Mouse (Mus musculus): ENCODE results near the gene Vmo1.

DNA sequence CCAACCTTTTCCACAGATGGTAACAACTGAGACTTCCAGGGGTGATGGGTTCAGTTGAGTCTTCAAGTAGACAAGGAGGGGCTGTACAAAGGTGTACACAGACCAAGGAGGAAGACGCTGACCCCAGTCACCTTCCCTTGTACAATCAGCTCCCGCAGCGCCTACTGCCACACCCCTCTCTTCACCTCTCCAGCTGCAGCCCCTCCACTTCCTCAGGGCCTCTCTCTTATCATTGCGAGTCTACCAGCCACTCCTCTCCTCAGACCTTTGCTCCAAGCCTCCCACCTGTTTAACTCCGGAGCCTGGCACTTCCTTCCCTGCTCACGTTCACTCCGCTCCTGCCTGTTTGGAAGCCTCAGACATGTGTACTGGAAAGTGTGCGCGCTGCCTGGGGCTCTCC is 9.4 kb downstream of the Vmo1 start, which contains the start of gene Tm4sf5:
- TF ChIP-seq CTCF (IDR thresholded peaks at IDR 0.05; ENCODE audit: extremely low read depth, insufficient read depth, insufficient read length, insufficient replicate concordance) (no peak), POLR2A (IDR thresholded peaks at IDR 0.05; ENCODE audit: low read depth, low read length) (no peak)

All from spleen, adult 2 months (tissue).